Mouse (Mus musculus): ENCODE results near the gene Lingo1.

GRCm38 (mm10) chr9:56694079-56694478 is 102.2 kb downstream of the Lingo1 start:
- TF ChIP-seq CTCF (IDR thresholded peaks at IDR 0.05; ENCODE audit: low read depth, low read length) (no peak), POLR2A (IDR thresholded peaks at IDR 0.05; ENCODE audit: borderline replicate concordance, low read depth, low read length) (no peak)

Data from bone marrow macrophage, adult 2 months (primary cell).